Mouse (Mus musculus) activated CD4-positive, CD25-positive, alpha-beta regulatory T cell (primary cell): ENCODE results near the gene Mtrr. TPM values are rescaled to one million over a fixed set of nuclear protein-coding genes. Genes with fewer than 3 reads are reported as not detected.

ENCODE experiments used
- polyA plus RNA-seq, 2 experiments: library from polyadenylated mRNA; unstranded; fragments of 100-300 nt; shearing (Covaris generic); gene quantifications; one replicate each; pipeline ENCODE4 v1.2.1; 2017

Gene Mtrr
- polyA plus RNA-seq = 10 to 100 TPM; 18.7 to 23.6 TPM

GRCm38 (mm10) chr13:68581747-68582516 lies at the start of gene Mtrr, which contains the start of gene Fastkd3:
Mtrr (minus strand) TSS chr13:68582149.
Fastkd3 (plus strand) TSS chr13:68582234.

GRCm38 (mm10) chr13:68597199-68597598 lies 15.2 kb upstream of the Mtrr start, which contains the start of gene 1700001L19Rik:
1700001L19Rik (plus strand) TSS chr13:68597421.

Other genes starting within 250 kb of the Mtrr start
- 10 to 100 TPM; 15.0 to 19.3 TPM for gene Fastkd3, start 85 bp upstream of the Mtrr start, polyA plus RNA-seq
- gene 1700001L19Rik, start 15.3 kb upstream of the Mtrr start, polyA plus RNA-seq = not detected